Mouse (Mus musculus): ENCODE results near the gene Vmn2r50. TPM values are rescaled to one million over a fixed set of nuclear protein-coding genes. Genes with fewer than 3 reads are reported as not detected.
"Not testable (repeated sequence)": the region's sequence is repeated elsewhere in the genome, so short reads cannot be mapped to it uniquely, and the experiment has no call there.

Vmn2r50 gene
- not detected in 2 replicates for polyA plus RNA-seq (2012; rRNA removed)

DNA sequence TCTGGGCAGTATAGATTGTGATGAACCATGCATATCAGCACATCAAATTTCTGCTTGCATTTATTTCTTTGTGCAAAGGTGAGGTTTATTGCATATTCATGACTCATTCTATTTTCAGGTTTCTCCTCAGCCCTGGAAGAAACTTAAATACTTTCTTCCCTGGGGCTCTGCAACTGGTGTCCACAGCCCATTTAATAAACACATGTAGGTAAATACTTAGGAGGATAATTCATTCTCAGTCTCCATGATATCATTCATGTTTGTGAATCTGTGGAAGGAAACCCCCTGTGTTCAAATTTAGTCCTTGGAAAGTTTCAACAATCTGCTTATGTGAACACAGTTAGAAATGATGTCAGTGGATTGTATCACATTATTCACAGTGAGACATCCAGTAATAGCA is at the start of gene Vmn2r50:
Vmn2r50 (minus strand) TSS at position 101 of the 400 bp plus-strand sequence.
- not testable (repeated sequence) for H3K4me1 ChIP-seq (ENCODE audit: control insufficient read depth, insufficient read depth, low read length); H3K36me3 ChIP-seq (ENCODE audit: control insufficient read depth, insufficient read depth, low read length); H3K4me3 ChIP-seq (ENCODE audit: control insufficient read depth, low read depth, low read length); H3K27me3 ChIP-seq (ENCODE audit: control insufficient read depth, insufficient read depth, low read length); H3K27ac ChIP-seq (ENCODE audit: control insufficient read depth, insufficient read depth, low read depth, low read length)

DNA sequence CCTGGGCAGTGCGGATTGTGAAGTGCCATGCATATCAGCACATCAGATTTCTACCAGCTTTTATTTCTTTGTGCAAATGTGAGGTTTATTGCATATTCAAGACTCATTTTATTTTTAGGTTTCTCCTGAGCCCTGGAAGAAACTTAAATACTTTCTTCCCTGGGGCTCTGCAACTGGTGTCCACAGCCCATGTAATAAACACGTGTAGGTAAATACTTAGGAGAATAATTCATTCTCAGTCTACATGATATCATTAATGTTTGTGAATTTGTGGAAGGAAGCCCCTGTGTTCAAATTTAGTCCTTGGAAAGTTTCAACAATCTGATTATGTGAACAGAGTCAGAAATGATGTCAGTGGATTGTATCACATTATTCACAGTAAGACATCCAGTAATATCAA is 60.9 kb downstream of the Vmn2r50 start, which contains the start of gene Vmn2r49:
Vmn2r49 (minus strand) TSS at position 101 of the 400 bp plus-strand sequence.
- not testable (repeated sequence) for H3K4me1 ChIP-seq (ENCODE audit: control insufficient read depth, insufficient read depth, low read length); H3K27ac ChIP-seq (ENCODE audit: control insufficient read depth, insufficient read depth, low read depth, low read length); H3K27me3 ChIP-seq (ENCODE audit: control insufficient read depth, insufficient read depth, low read length); H3K4me3 ChIP-seq (ENCODE audit: control insufficient read depth, low read depth, low read length); H3K36me3 ChIP-seq (ENCODE audit: control insufficient read depth, insufficient read depth, low read length)

Other genes starting within 250 kb of the Vmn2r50 start
- not detected in 2 replicates for gene Vmn2r47, start 212.0 kb downstream of the Vmn2r50 start, polyA plus RNA-seq (2012; rRNA removed)
- gene Vmn2r48, start 99.7 kb downstream of the Vmn2r50 start, polyA plus RNA-seq (2012; rRNA removed), result not detected in 2 replicates
- gene Vmn2r49, start 61.0 kb downstream of the Vmn2r50 start, polyA plus RNA-seq (2012; rRNA removed), result not detected in 2 replicates
- gene Vmn2r51, start 52.4 kb upstream of the Vmn2r50 start, polyA plus RNA-seq (2012; rRNA removed), result not detected in 2 replicates
- gene Vmn2r52, start 123.3 kb upstream of the Vmn2r50 start, polyA plus RNA-seq (2012; rRNA removed), result not detected in 2 replicates
- 0.04 and 0.05 TPM in 2 replicates for gene Vmn1r66, start 224.7 kb upstream of the Vmn2r50 start, polyA plus RNA-seq (2012; rRNA removed)